Mouse (Mus musculus) erythroblast, embryonic 14.5 days (primary cell): ENCODE measurements around the gene Ralb.

Experiments used
- GATA1 ChIP-seq: IDR thresholded peaks from 2 replicates; pipeline ENCODE4 v1.6.1; 2012; ENCODE audit warnings: low read length, inconsistent platforms, mixed read lengths
- TAL1 ChIP-seq: IDR thresholded peaks from 3 replicates; pipeline ENCODE4 v1.6.1; 2012; ENCODE audit warnings: low read length, inconsistent platforms, mixed read lengths

DNA sequence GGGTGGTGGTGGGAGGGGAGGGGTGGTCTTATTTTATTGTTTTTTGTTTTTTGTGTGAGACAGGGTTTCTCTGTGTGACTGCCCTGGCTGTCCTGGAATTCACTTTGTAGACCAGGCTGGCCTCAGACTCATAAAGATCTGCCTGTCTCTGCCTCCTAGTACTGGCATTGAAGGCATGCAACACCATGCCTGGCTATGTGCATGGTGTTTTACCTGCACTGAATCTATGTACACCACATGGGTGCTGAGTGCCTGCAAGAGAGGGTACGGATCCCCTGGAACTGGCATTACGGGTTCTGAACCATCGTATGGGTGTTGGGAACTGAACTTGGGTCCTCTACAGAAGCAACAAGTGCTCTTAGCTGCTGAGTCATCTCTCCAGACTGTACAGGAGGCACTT, 1.4 kb upstream of the Ralb start:
- no peak for TF ChIP-seq TAL1
- no peak for TF ChIP-seq GATA1
